Mouse (Mus musculus): ENCODE data around the gene Tenm3.

Gene Tenm3

DNA sequence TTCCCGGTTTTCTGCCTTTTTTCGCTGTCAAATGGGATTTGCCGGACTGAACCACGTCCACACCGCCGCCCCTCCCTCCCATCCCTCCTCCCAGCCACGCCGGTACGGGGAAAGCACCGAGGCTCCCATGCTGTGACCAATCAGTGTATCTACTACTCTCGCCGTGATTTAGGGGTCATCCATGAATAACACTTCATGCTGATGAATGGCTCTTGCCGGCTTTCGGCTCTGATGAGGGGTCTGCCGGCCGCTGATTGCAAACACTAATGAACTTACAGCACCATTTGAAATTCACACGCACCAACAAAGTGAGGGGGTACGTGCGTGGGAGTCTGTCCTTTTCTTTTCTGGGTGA lies at the start of gene Tenm3:
Tenm3 (minus strand) TSS at position 21 of the 355 bp plus-strand sequence.
- DNase-seq (ENCODE audit: low spot score in 2 of 2): peak in 1 of 2 experiments; percentile 3

DNA sequence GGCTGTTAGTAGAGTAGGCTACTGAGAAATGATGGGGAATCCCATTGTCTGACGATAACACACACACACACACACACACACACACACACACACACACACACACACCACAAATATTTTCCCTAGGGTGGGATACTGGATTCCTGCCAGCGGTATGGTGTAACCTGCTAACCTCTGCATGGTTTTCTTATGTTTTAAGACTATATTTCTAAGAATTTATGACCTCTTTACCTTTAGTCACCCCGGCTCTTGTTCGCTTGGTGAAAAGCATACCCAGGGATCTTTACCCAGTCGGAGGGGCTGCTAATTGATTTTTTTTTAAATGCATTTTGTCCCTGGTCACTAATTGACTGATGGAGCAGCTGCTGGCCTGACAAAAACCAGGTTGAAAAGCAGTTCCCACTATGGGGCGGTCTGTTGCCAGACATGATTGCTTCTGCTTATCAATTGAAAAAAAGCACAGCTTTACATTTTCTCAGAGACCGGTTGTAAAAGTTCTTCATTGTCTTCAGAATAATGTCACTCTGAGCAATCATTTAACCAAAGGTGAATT lies 46.5 kb upstream of the Tenm3 start:
- DNase-seq (ENCODE audit: low spot score in 2 of 2): no peak

DNA sequence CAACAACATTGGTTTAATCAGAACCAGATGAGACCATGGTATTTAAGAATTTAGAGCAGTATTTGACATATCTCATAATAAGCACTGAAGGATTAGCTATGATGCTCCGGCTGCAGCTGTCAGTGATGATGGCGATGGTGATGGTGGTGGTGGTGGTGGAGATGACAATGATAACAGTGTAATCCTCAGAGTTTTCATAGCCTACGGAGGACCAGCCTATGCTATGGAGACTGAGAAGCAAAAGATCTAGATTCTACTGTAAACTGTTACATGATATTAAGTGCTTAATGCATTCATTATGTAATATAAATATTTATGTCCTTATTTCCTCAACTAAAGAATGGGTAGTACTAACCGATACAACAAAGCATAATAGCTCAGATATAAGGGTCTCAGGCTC lies 40.5 kb upstream of the Tenm3 start:
- DNase-seq (ENCODE audit: low spot score in 2 of 2): no peak

DNA sequence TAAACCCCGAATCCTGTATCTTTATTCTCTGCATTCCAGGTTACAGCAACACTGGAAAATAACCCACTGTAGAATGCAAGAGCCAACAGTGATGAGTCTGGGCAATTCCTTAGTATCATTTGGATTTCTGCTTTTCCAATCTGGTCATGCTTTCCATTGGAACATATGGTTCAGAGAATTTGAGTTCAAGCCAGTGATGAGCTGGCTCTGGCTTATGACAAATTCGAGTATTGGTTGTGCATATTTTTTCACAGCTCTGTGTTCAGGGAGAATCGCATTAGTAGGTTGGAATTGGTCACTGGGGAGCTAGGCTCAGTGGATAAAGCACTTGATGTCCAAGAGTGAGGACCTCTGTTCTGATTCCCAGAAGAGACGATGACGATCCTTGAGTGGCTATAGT lies 36.8 kb upstream of the Tenm3 start:
- no peak for DNase-seq (ENCODE audit: low spot score in 2 of 2)

DNA sequence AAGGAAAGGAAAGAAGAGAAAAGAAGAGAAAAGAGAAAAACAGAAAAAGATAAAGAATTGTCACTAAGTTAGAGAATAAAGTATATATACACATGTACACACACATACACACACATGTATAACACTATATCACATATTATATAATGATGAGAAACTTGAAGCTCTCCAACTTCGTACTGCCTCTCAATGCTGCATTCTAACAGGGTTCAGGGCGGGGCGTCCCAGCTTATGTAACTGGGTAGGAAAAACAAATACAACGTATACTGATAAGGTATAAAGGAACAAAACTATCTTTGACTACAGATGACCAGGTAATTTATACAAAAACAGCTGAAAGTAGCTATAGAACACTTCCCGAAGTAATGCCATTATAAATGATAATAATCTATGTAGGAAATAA lies 22.2 kb upstream of the Tenm3 start:
- no peak for DNase-seq (ENCODE audit: low spot score in 2 of 2)

DNA sequence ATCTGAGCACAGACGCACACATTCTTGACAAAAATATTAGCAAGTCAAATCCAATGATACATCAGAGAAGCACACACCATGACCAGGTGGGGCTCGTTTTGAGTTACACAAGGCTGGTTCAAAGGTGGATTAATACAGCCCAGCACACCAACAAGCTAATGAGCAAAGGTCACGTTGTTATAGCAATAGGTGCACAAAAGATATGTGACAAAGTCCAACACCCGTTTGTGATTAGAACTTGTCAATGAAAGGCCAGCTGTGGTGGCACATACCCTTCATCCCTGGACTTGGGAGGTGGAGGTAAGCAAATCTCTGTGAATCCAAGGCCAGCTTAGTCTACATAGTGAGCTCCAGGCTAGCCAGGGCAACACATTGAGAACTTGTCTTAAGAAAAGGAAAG lies 21.7 kb upstream of the Tenm3 start:
- no peak for DNase-seq (ENCODE audit: low spot score in 2 of 2)

DNA sequence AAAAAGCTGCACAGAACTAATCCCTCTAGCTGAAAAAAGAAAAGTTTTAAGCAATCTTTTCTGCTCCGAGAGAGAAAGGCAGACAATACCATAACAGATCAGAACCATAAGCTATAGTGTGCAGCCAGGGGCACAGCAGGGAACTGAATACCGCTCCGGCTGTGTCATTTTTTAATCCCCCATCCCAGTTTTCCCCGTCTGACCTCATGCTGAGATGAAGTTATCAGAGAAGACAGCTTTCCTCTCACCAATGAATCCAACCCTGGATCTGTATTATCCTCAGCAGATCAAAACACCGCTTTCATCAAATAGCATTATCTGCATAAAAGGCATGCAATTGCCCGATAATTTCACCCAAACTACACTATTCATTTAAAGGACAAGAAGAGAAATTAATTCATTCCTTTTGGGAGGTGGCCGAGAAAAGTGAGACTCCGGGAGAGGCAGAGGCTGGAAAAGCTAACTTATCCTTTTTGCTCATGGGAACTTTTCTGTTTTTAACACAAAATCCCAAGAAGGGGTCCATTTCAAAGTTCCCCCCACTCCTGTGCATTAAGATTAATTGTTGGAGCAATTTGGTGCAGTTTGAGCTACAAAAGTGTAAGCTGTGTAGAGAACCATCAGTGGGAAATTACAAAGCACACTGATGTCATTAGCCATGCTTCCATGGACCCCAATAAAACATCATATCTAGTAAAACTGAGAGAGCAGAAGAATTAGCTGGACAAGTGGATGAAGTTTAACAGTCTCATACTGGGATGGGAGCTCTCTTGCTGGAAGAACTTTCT lies 6.7 kb upstream of the Tenm3 start:
- DNase-seq (ENCODE audit: low spot score in 2 of 2): no peak

DNA sequence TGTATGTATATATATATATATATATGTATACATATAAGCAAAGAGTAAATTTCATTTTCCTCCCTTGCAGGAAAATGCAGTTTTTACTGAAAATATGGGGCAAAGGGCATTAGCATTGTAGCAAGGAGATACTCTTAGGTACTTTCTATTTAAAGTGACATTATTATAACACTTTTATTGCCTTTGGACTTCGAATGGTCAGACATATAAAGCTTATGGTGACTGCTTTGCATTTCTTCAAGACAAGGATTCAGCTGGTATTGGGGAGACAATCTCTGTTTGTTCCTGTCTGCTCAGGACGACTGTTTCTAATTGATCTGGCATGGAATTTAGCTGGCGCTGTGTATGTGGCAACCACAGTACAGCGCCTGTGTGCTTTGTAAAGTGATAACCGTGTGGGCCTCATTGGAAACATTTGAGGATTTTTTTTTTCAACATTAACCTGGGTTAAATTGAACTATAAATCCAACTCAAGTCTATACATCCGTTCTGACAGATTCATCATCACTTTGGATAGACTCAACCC lies 5.4 kb upstream of the Tenm3 start:
- DNase-seq (ENCODE audit: low spot score in 2 of 2): no peak

DNA sequence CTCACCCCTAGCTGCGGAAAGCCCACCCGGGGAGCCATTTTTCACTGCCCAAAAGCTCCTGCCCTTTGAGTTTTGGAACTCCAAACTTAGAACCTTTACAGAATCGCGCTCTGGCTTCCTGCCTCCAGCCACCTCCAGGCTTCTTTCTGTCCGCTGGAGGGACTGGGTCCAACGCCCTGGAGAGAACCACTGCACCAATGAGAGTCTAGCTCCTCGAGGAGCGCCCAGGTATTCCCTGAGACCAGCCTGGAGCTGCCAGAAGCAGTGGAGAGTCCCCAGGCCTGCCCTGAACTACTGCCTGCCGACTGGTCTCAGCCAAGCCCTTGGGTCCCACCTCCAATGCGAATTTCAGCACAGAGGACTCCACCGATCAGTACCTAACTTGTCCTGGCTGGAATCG lies 1.2 kb upstream of the Tenm3 start:
- DNase-seq (ENCODE audit: low spot score in 2 of 2): no peak

DNA sequence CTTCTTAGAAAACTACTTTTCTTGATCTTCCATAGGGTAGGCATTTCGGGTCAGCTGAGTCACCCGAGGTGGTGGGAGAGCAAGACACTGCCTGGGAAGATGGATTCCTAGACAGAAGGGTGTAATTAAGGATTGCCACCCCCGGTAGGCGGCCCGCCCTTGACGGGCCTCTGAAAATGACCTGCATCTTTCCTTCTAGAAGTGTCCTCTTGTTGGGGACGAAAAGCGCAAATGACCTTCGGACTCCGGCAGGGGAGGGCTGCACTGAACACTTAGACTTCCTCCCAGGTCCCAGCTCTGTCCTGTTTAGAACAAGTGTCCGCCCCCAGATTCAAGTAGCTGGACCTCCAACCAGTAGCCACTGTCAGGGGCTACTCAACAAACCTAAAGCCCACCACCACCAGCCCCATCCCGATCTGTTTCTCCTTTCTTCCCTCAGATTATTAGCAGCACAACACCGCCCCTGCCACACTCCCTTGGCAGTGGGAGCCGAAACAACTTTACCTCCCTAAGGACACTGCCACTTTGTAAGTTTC lies 687 bp upstream of the Tenm3 start:
- peak in 1 of 2 experiments; percentile 2 for DNase-seq (ENCODE audit: low spot score in 2 of 2)

DNA sequence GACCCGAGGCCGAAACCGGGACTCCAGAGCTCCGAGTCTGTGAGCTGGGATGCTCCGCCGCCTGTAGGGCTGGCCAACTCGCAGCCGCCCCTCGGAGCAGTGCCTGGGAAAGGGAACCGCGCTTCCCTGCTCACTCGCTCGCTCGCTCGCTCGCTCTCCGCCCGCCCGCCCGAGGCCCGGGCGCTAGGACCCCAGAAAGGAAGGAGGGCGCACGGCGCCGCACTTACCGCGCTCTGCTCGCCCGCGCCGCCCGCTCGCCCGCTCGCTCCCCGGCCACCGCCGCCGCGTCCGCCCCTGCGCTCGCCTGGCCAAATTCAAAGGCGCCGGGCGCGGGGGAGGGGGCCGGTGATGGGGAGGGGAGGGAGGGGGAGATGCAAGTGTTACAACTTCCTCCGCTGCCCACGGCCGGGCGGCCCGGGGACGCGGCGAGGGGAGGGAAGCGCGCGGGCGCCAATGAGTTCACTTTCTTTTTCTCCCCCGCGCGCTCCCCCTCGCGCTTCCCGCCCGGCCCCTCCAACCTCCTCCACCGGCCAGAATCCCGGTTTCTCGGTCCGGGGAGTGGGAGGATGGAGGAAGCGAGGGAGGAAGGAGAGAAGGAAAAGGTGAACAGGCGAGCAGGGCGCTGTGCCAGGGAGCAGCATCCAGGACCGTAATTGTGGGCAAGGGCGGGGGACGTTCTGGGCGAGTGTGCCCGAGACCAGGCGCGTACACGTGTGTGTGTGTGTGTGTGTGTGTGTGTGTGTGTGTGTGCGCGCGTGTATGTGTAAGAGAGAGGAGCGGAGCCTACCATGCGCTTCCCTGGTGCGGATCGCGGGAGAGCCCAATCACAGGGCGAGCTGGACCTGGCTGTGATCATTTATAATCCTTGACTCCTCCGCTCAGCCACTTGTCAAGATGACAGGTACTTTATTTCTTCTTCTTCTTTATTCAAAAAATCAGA lies 490 bp downstream of the Tenm3 start:
- DNase-seq (ENCODE audit: low spot score in 2 of 2): peak; percentile 7 to 35

DNA sequence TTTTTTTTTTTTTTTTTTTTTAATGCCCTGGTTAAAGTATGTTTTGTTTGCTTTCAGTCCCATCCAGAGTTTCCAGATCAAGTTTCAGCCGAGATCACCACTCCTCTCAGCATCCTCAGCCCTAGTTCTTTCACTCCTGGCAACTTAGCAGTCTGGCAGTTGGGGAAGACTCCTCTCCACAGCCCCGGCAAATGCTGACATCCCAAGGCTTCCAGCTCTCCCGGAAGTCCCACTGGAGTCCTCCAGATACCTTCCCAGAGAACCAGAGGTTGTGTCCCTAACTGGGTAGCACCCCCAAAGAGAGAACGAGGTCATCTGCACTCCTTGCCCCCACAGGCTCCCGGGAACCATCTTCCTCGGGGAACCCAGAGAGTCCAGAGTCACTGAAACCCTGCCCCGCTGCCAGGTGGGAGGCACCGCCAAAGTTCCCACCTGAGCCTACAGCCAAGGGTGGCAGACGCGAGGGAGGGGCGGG lies 1.2 kb downstream of the Tenm3 start:
- peak; percentile 11 to 17 for DNase-seq (ENCODE audit: low spot score in 2 of 2)

DNA sequence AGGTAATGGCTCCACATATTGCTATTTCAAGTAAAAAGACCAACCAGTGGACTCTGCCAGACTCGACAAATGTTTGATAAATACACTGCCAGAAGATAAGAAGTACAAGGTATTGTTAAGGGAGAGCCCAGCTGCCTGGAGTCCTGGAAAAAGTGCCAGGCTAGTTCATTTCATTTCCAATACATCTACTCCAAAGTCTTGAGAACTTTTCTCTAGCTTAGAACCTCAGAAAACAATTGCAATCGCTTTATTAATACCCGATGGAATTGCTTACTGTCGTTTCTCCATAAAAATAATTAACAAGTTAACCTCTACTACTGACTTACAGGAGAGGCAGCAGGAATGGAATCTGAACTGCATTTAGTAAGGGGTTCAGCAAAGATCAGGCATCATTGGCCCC lies 1.7 kb downstream of the Tenm3 start:
- no peak for DNase-seq (ENCODE audit: low spot score in 2 of 2)

DNA sequence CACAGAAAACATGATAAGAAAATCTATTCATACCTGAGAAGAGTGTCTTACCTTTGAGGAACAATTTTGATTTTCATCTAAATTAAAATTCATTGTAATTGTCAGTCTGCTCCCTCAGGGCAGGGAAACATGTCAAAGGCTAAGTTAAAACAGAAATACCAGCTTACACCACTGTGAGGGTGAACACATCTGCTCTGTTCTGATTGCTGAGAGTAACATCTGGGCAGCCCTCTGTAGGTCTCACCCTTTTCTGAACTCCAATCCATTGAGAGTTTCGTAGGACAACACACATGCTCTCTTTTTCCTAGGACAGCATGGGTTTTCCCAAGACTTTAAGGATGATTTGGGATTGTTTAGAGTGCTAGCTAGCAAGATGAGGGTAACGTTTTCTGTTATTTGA lies 8.0 kb downstream of the Tenm3 start:
- no peak for DNase-seq (ENCODE audit: low spot score in 2 of 2)

DNA sequence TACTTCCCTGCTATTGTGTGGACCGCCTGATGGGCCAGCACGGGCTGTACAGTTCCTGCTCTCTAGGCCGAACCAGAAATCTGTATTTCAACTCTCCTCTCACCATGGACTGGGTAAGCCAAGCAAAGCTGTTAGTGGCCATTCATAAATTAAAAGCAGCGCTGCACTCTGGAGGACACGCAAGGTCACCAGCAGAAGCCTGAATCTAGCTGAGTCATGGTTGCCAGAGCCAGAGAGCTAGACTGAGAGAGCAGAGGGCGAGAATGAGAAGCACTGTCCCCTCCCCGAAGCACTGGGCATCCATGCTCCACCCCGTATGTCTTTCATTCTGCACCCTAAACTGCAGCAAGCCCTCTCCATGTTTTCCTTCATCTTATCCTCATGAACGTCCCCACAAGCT lies 16.3 kb downstream of the Tenm3 start:
- peak; percentile 17 to 38 for DNase-seq (ENCODE audit: low spot score in 2 of 2)

DNA sequence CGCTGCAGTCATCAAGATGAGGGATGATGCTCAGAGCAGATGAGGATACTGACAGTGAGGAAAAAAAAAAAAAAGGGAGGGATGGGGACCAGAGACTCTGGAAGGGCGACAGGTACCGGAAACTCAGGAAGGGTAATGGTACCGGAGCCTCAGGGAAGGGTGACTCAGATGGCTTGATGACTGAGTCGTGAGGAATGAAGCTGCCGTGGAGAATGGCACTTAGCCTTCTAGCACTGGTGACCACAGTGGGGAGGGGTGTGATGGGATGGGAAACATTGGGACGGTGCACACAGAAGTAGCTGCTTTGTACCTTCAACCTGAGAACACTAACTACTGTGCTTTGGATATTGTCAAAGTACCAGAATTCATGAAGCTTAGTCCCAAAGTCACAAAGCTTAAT lies 18.1 kb downstream of the Tenm3 start:
- no peak for DNase-seq (ENCODE audit: low spot score in 2 of 2)

DNA sequence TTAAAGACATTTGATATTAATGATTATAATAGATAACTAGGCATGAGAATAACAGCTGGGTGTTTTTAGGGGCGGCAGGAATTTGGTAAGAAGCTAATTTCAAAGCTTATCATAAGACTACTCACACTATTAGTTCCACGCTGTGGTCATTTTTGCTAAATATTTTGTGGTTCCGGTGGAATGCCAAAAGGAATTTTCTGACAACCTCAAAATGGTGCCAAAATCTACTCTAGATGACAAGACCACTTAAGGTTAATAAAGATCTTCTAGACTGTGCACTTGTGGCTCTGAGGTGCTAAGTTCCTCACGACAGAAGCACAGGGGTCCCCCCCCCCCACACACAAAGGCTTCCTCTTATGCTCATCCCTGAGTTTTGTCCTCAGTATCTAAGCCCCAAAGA lies 21.5 kb downstream of the Tenm3 start:
- no peak for DNase-seq (ENCODE audit: low spot score in 2 of 2)

DNA sequence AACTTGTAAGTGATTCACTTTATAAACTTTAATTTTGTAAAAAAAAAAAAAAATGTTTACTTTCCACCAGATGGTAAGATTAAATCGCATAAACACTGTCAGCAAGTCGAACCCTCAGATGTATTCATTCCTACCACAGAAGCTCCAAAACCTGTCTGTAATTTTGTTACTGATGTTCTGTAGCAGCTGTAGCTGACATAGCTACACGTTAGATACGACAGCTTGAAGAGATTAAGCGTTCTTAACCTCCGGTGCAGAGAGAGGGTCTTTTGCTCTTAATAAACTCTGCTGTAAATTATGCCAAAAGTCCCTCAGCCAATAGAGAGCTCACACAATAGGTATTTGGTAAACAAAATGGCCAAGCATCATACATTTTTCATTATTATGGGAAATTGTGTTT lies 23.8 kb downstream of the Tenm3 start:
- DNase-seq (ENCODE audit: low spot score in 2 of 2): no peak

DNA sequence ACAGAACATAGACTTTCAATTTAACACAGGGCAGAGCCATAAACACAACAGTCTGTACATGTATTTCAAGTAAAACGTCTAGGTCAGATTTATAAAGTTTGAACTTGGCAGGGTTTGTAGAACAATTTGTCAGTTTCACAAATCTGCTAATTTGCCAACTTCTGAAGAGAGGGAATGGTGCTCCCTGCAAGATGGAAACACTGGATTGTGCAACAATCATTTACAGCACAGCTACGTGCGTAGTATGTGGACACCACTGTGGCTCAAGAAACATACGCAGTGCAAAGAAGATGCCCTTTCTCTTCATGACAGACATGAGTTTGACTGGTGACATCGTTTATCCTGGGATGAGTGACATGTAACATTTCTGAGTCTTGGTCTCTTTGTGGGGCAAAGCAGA lies 24.4 kb downstream of the Tenm3 start:
- DNase-seq (ENCODE audit: low spot score in 2 of 2): no peak

DNA sequence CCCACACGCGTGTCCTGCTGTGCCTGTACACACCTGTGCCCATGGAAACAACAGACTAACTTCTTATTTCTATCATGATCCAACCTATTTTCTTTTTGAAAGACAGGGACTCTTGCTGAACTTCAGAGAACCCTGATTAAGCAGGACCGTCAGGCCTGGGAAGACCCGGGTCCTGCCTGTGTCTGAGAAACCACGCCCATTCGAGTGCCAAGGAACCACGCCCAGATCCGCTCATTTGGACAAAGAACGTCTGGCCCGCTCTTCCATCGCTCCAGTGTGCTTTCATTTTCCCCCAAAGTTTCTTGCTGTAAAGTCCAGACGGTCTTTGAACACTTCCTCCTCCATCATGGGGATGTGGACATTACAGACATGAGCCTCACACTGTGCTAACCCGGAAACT lies 26.8 kb downstream of the Tenm3 start:
- no peak for DNase-seq (ENCODE audit: low spot score in 2 of 2)

DNA sequence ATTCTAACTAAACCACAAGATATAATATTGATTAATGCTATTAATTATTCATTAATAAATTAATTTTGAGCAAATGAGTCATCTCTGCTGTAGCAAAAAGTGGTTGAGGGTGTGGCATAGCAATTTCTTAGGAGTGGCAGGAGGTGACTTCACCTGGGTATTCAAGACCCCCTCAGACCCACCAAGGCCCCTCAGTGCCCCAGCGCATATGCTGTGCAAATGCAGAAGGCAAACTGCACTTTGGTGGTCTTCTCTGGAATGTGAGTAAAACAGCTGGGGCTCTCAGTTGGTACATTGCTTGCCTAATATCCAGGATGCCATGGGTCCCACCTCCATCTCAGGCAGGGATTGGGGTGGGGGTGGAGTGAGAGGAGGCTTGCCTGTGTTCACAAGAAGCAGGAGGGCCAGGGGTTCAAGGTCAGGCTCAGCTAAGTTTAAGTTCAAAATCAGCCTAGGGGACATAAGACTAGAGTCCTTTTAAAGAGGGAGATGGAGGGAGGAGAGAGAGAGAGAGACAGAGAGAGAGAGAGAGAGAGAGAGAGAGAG lies 31.5 kb downstream of the Tenm3 start:
- no peak for DNase-seq (ENCODE audit: low spot score in 2 of 2)

DNA sequence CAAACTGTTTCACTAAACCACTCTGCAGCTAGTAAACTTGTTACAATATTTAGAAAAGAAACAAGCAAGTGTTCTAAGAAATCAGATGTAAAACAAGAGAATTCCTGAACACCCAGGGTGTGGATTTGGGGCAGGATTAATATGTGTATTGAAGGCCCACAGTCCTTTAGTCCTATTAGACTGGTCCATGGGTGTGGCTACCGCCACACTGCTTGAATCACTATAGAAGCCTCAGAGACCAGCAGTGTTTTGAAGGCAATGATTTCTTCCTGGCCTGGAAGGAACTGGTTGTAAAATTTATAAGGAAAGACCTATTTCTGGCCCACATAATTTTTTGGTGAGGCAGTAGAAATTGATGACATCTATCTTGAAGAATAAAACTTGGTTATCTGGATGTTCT lies 33.1 kb downstream of the Tenm3 start:
- no peak for DNase-seq (ENCODE audit: low spot score in 2 of 2)

Measured in heart, adult 9 months (tissue).